Mouse (Mus musculus): ENCODE measurements around the gene Ntn3. TPM values are rescaled to one million over a fixed set of nuclear protein-coding genes. Genes with fewer than 3 reads are reported as not detected.

Gene Ntn3
- polyA plus RNA-seq, 1 experiment from 2014 or later = 0.45 TPM

DNA sequence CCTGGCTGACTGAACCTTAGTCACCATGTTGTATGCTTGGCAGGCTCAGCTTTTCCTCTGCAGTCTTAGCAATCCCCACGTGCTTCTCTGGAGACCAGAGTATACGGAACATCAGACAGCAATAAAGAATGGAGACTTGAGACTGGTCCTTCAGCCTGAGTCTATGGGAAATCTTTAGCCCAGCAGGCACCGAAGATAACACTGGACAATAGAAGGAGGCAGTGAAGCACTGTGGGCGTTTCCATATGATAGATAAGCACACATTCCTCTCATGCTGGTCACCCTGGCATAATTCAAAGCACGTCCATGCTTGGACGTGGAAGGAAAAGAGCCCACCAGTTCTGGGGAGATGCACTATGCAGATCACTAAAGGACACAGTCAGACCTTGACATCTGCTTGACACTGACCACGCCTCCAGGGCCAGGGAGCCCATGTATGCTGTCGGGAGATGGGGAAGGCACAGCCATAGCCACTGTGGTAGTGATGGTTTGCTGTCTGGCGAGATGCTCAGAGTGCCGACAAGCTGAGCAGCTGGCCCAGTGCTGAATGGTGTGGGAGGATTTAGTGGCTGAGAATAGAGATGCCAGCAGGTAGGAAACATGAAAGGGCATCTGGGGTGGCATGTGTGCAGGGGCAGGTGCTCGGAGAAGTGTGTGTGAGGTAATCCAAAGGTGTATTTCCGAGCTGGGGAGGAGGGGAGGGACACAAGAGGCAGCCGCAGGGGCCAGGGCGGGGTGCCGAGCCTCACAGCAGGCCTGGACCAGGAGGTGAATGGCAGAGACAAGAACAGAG, 12.1 kb downstream of the Ntn3 start:
- 0 out of 2 replicates have a peak overlapping the region, but pooled peaks have one; percentile 11 for H3K4me2 ChIP-seq (ENCODE audit: low read depth, low read length)
- no peak overlapping the region for H3K27ac ChIP-seq (ENCODE audit: low read depth)
- no peaks in the 10 kb centered on the region for H3K27me3 ChIP-seq (ENCODE audit: insufficient read depth, low read length)
- 60% methylated on average over 15 of the region's 15 CpGs for WGBS (ENCODE audit: insufficient replicate concordance)
- no peak overlapping the region for H3K4me3 ChIP-seq (ENCODE audit: low read depth, low read length)
- DNase-seq = no peak
- peak; percentile 47 for ATAC-seq
- no peak overlapping the region for H3K9ac ChIP-seq (replicated peaks)
- TF ChIP-seq CTCF (IDR thresholded peaks at IDR 0.05; ENCODE audit: low read depth) = no peak
- TF ChIP-seq EP300 (IDR thresholded peaks at IDR 0.05; ENCODE audit: low read depth) = no peak
- peaks cover 25% of the 10 kb centered on the region for H3K36me3 ChIP-seq (replicated peaks; ENCODE audit: insufficient read depth, low read length)
- no peaks in the 10 kb centered on the region for H3K9me3 ChIP-seq (ENCODE audit: low read length)
- peaks cover 82% of the 10 kb centered on the region for H3K4me1 ChIP-seq (ENCODE audit: insufficient read depth)

- Histone ChIP-seq H3K4me1 (ENCODE audit: insufficient read depth) (peaks cover 71% of the 10 kb centered on the region), H3K27ac (ENCODE audit: low read depth) (no peak overlapping the region)
These were observed 14.0 kb downstream of the Ntn3 start for GRCm38 (mm10) chr17:24195349-24195748.

DNA sequence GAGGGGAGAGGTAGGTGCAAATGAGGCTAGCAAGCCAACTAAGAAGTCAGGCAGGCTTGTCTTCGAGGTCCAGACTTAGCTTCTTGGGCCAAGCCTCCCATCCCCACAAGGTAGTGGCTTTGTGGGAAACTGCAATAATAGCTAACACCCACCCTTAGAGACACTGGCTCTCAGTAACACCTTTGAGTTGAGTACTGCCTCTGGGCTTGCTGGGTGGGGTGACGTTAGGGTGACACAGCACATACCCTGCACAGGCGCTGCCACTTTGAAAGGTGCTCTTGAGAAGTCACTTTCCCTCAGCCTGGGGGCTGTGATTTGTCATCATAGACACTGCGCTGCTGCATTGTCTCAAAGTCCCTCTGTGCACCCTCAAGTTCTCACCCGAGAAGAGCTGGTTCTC, 15.6 kb downstream of the Ntn3 start:
- Histone ChIP-seq H3K9me3 (ENCODE audit: low read length) (no peaks in the 10 kb centered on the region), H3K4me2 (ENCODE audit: low read depth, low read length) (0 out of 2 replicates have a peak overlapping the region, but pooled peaks have one; percentile 0), H3K4me3 (ENCODE audit: low read depth, low read length) (no peak overlapping the region), H3K4me1 (ENCODE audit: insufficient read depth) (peaks cover 56% of the 10 kb centered on the region), H3K9ac (replicated peaks) (no peak overlapping the region), H3K27me3 (ENCODE audit: insufficient read depth, low read length) (no peaks in the 10 kb centered on the region), H3K36me3 (replicated peaks; ENCODE audit: insufficient read depth, low read length) (peaks cover 24% of the 10 kb centered on the region), H3K27ac (ENCODE audit: low read depth) (peak overlapping the region; percentile 53; the same call in 1 of the 2 replicates)
- no peak for TF ChIP-seq CTCF (IDR thresholded peaks at IDR 0.05; ENCODE audit: low read depth)
- no peak for TF ChIP-seq EP300 (IDR thresholded peaks at IDR 0.05; ENCODE audit: low read depth)
- WGBS (ENCODE audit: insufficient replicate concordance) = 75% methylated on average over 5 of the region's 5 CpGs
- DNase-seq (no peak), ATAC-seq (0 out of 2 replicates have a peak, but pooled peaks have one; percentile 48)

More at GRCm38 (mm10) chr17:24195349-24195748, 14.0 kb downstream of the Ntn3 start:
- peaks cover 21% of the 10 kb centered on the region for H3K36me3 ChIP-seq (replicated peaks; ENCODE audit: insufficient read depth, low read length)
- H3K9me3 ChIP-seq (ENCODE audit: low read length) = no peaks in the 10 kb centered on the region
- no peak for TF ChIP-seq EP300 (IDR thresholded peaks at IDR 0.05; ENCODE audit: low read depth)
- peak; percentile 29 for TF ChIP-seq CTCF (IDR thresholded peaks at IDR 0.05; ENCODE audit: low read depth)
- ATAC-seq = no peak
- no peak overlapping the region for H3K4me2 ChIP-seq (ENCODE audit: low read depth, low read length)
- no peak for DNase-seq
- 59% methylated on average over 2 of the region's 2 CpGs for WGBS (ENCODE audit: insufficient replicate concordance)
- H3K9ac ChIP-seq (replicated peaks) = no peak overlapping the region
- H3K27me3 ChIP-seq (ENCODE audit: insufficient read depth, low read length) = no peaks in the 10 kb centered on the region
- H3K4me3 ChIP-seq (ENCODE audit: low read depth, low read length) = no peak overlapping the region

DNA sequence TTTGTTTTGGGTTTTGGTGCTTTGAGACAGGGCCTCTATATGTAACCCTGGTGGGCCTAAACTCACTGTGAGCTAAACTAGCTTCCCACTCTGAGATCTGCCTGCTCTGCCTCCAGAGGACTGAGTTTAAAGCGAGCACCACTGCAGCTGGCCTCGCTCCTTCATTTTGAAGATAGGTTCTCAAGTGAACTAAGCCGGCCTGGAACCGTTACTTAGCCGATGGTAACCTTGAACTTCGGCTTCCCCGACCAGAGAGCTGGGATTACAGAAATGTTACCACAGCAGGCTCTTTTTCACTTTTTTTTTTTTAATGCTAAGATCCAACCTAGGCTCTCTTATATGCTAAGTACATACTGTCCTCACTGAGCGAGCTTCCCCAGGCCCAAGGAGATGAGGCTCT, 16.1 kb downstream of the Ntn3 start:
- Histone ChIP-seq H3K27me3 (ENCODE audit: insufficient read depth, low read length) (no peaks in the 10 kb centered on the region), H3K4me1 (ENCODE audit: insufficient read depth) (peaks cover 53% of the 10 kb centered on the region), H3K4me3 (ENCODE audit: low read depth, low read length) (no peak overlapping the region), H3K9ac (replicated peaks) (no peak overlapping the region), H3K36me3 (replicated peaks; ENCODE audit: insufficient read depth, low read length) (peaks cover 24% of the 10 kb centered on the region), H3K27ac (ENCODE audit: low read depth) (peak overlapping the region; percentile 53), H3K4me2 (ENCODE audit: low read depth, low read length) (0 out of 2 replicates have a peak overlapping the region, but pooled peaks have one; percentile 0), H3K9me3 (ENCODE audit: low read length) (no peaks in the 10 kb centered on the region)
- WGBS (ENCODE audit: insufficient replicate concordance) = 78% methylated on average over 8 of the region's 8 CpGs
- no peak for DNase-seq
- ATAC-seq = no peak
- TF ChIP-seq EP300 (IDR thresholded peaks at IDR 0.05; ENCODE audit: low read depth) (no peak), CTCF (IDR thresholded peaks at IDR 0.05; ENCODE audit: low read depth) (no peak)

GRCm38 (mm10) chr17:24192848-24193247, 16.5 kb downstream of the Ntn3 start:
- no peak overlapping the region for H3K9ac ChIP-seq (replicated peaks)
- ATAC-seq (no peak), DNase-seq (no peak)
- H3K9me3 ChIP-seq (ENCODE audit: low read length) = no peaks in the 10 kb centered on the region
- peak overlapping the region; percentile 53 for H3K27ac ChIP-seq (ENCODE audit: low read depth)
- no peaks in the 10 kb centered on the region for H3K27me3 ChIP-seq (ENCODE audit: insufficient read depth, low read length)
- H3K4me2 ChIP-seq (ENCODE audit: low read depth, low read length) = no peak overlapping the region
- H3K4me3 ChIP-seq (ENCODE audit: low read depth, low read length) = no peak overlapping the region
- no peak for TF ChIP-seq EP300 (IDR thresholded peaks at IDR 0.05; ENCODE audit: low read depth)
- no peak for TF ChIP-seq CTCF (IDR thresholded peaks at IDR 0.05; ENCODE audit: low read depth)
- peaks cover 25% of the 10 kb centered on the region for H3K36me3 ChIP-seq (replicated peaks; ENCODE audit: insufficient read depth, low read length)
- WGBS (ENCODE audit: insufficient replicate concordance) = 45% methylated on average over 8 of the region's 8 CpGs
- H3K4me1 ChIP-seq (ENCODE audit: insufficient read depth) = peaks cover 49% of the 10 kb centered on the region

GRCm38 (mm10) chr17:24191481-24191880, 17.9 kb downstream of the Ntn3 start:
- no peak overlapping the region for H3K4me3 ChIP-seq (ENCODE audit: low read depth, low read length)
- H3K36me3 ChIP-seq (replicated peaks; ENCODE audit: insufficient read depth, low read length) = peaks cover 20% of the 10 kb centered on the region
- H3K4me1 ChIP-seq (ENCODE audit: insufficient read depth) = peaks cover 35% of the 10 kb centered on the region
- peak overlapping the region; percentile 44; the same call in 1 of the 2 replicates for H3K27ac ChIP-seq (ENCODE audit: low read depth)
- H3K4me2 ChIP-seq (ENCODE audit: low read depth, low read length) = no peak overlapping the region
- no peaks in the 10 kb centered on the region for H3K9me3 ChIP-seq (ENCODE audit: low read length)
- DNase-seq (no peak), ATAC-seq (no peak)
- WGBS (ENCODE audit: insufficient replicate concordance) = 72% methylated on average over 4 of the region's 4 CpGs
- TF ChIP-seq EP300 (IDR thresholded peaks at IDR 0.05; ENCODE audit: low read depth) = no peak
- TF ChIP-seq CTCF (IDR thresholded peaks at IDR 0.05; ENCODE audit: low read depth) = no peak
- H3K27me3 ChIP-seq (ENCODE audit: insufficient read depth, low read length) = no peaks in the 10 kb centered on the region
- no peak overlapping the region for H3K9ac ChIP-seq (replicated peaks)

Measured in liver, postnatal 0 days (tissue).